Mouse (Mus musculus): ENCODE results near the gene Eif4b.

Eif4b gene

GRCm38 (mm10) chr15:102119121-102119830 is 45.7 kb downstream of the Eif4b start:
- peak; percentile 75 to 81 for DNase-seq

GRCm38 (mm10) chr15:102119831-102120170 is 46.2 kb downstream of the Eif4b start:
- DNase-seq = peak; percentile 87 to 91

GRCm38 (mm10) chr15:102120530-102120929 is 47.0 kb downstream of the Eif4b start:
- DNase-seq = peak in 1 of 2 experiments; percentile 22

GRCm38 (mm10) chr15:102126303-102126702 is 52.7 kb downstream of the Eif4b start:
- peak; percentile 92 to 95 for DNase-seq

- peak in 1 of 2 experiments; percentile 5 for DNase-seq
These were observed 59.7 kb downstream of the Eif4b start for GRCm38 (mm10) chr15:102133314-102133713.

- DNase-seq = no peak
These were observed 61.1 kb downstream of the Eif4b start for GRCm38 (mm10) chr15:102134709-102135108.

GRCm38 (mm10) chr15:102135522-102136128 is 62.1 kb downstream of the Eif4b start:
- DNase-seq = peak; percentile 70 to 72

GRCm38 (mm10) chr15:102136129-102136758 is 62.7 kb downstream of the Eif4b start, which contains the start of gene Spryd3:
Gene Spryd3, minus strand, starts transcription at chr15:102136234.
- peak; percentile 98 to 99 for DNase-seq

GRCm38 (mm10) chr15:102141120-102141519 is 67.5 kb downstream of the Eif4b start:
- no peak for DNase-seq

GRCm38 (mm10) chr15:102142914-102143912 is 69.6 kb downstream of the Eif4b start:
- DNase-seq = no peak

- DNase-seq = no peak
These were observed 70.7 kb downstream of the Eif4b start, which contains the start of gene Igfbp6 for GRCm38 (mm10) chr15:102144274-102144711. Gene Igfbp6, plus strand, starts transcription at chr15:102144362.

- DNase-seq = peak in 1 of 2 experiments; percentile 31
These were observed 71.2 kb downstream of the Eif4b start for GRCm38 (mm10) chr15:102144726-102145125.

GRCm38 (mm10) chr15:102145330-102145729 is 71.8 kb downstream of the Eif4b start:
- no peak for DNase-seq

GRCm38 (mm10) chr15:102146089-102146488 is 72.5 kb downstream of the Eif4b start:
- no peak for DNase-seq
